Mouse (Mus musculus) thymus, adult 2 months (tissue): ENCODE measurements around the gene Tcirg1. TPM values are rescaled to one million over a fixed set of nuclear protein-coding genes. Genes with fewer than 3 reads are reported as not detected.

ENCODE experiments used
- DNase-seq: peaks from one replicate; pipeline ENCODE4 v3.0.0; 2021
- H3K27ac ChIP-seq: fragments of 200-500 bp; 2 replicates; pipeline ENCODE4 v1.5.1; 2012; ENCODE audit warnings: low read length, control low read depth; ENCODE audit not compliant: control insufficient read depth, insufficient read depth
- H3K27me3 ChIP-seq: fragments of 200-500 bp; 2 replicates; pipeline ENCODE4 v1.6.1; 2012; ENCODE audit warnings: mild to moderate bottlenecking, low read length, moderate library complexity, mixed read lengths; ENCODE audit not compliant: control insufficient read depth, insufficient read depth
- H3K36me3 ChIP-seq: fragments of 200-500 bp; 2 replicates; pipeline ENCODE4 v1.6.1; 2012; ENCODE audit warnings: mild to moderate bottlenecking, low read length, moderate library complexity; ENCODE audit not compliant: control insufficient read depth, insufficient read depth
- H3K4me1 ChIP-seq: fragments of 200-500 bp; replicated peaks from 2 replicates; pipeline ENCODE4 v1.6.1; 2012; ENCODE audit warnings: low read length; ENCODE audit not compliant: control insufficient read depth, insufficient read depth
- H3K4me3 ChIP-seq: fragments of 200-500 bp; 2 replicates; pipeline ENCODE4 v1.5.1; 2012; ENCODE audit warnings: mild to moderate bottlenecking, low read length, control low read depth, moderate library complexity; ENCODE audit not compliant: control insufficient read depth, insufficient read depth
- CTCF ChIP-seq: fragments of 200-500 bp; IDR thresholded peaks from 2 replicates; pipeline ENCODE4 v1.5.1; 2012; ENCODE audit warnings: mild to moderate bottlenecking, control low read depth, low read length, moderate library complexity, borderline replicate concordance; ENCODE audit not compliant: control insufficient read depth, poor library complexity, insufficient read depth; ENCODE audit errors: extremely low read depth
- POLR2A ChIP-seq: fragments of 200-500 bp; IDR thresholded peaks from 2 replicates; pipeline ENCODE4 v1.6.1; 2012; ENCODE audit warnings: mild to moderate bottlenecking, low read length, control low read depth, moderate library complexity; ENCODE audit not compliant: control insufficient read depth, poor library complexity, insufficient read depth; ENCODE audit errors: extremely low read depth
- WGBS: fragments of 180-500 bp; shearing (Covaris S2); methylation state at CpG from one replicate; pipeline ENCODE4 v1.1.7; 2018; 5-methylcytosine and 5-hydroxymethylcytosine counted together
- polyA plus RNA-seq: library from polyadenylated mRNA; depleted of rRNA; stranded (reverse); fragments of >200 nt; gene quantifications from 2 replicates; pipeline ENCODE4 v1.2.3, GENCODE M21; 2012

The Tcirg1 gene
- polyA plus RNA-seq, 1 experiment: 293 TPM

- peak; percentile 51 for DNase-seq
- Histone ChIP-seq H3K36me3 (no peaks in the 10 kb centered on the region), H3K4me1 (peaks cover 28% of the 10 kb centered on the region), H3K27ac (no peak overlapping the region; the same call in 1 of the 2 replicates), H3K4me3 (peak overlapping the region; percentile 66), H3K27me3 (no peaks in the 10 kb centered on the region)
- no peak for TF ChIP-seq POLR2A
- TF ChIP-seq CTCF: no peak
- WGBS: 1% methylated on average over 22 of the region's 22 CpGs
These were observed 29.2 kb upstream of the Tcirg1 start for GRCm38 (mm10) chr19:3935896-3936850.

GRCm38 (mm10) chr19:3935032-3935895, 28.3 kb upstream of the Tcirg1 start, which contains the start of gene Unc93b1:
Gene Unc93b1, plus strand, starts transcription at chr19:3935186.
- H3K36me3 ChIP-seq: no peaks in the 10 kb centered on the region
- 5% methylated on average over 42 of the region's 42 CpGs for WGBS
- peaks cover 37% of the 10 kb centered on the region for H3K4me1 ChIP-seq
- H3K4me3 ChIP-seq: peak within 1 kb of the TSS; percentile 66
- DNase-seq: no peak
- H3K27ac ChIP-seq: no peak within 1 kb of the TSS
- H3K27me3 ChIP-seq: no peaks in the 10 kb centered on the region
- TF ChIP-seq POLR2A (no peak), CTCF (no peak)

GRCm38 (mm10) chr19:3931716-3932115, 24.8 kb upstream of the Tcirg1 start:
- DNase-seq: no peak
- Histone ChIP-seq H3K4me3 (no peak overlapping the region), H3K27ac (0 out of 2 replicates have a peak overlapping the region, but pooled peaks have one; percentile 12), H3K27me3 (no peaks in the 10 kb centered on the region), H3K4me1 (peaks cover 45% of the 10 kb centered on the region), H3K36me3 (no peaks in the 10 kb centered on the region)
- 76% methylated on average over 9 of the region's 9 CpGs for WGBS
- TF ChIP-seq CTCF: 0 out of 2 replicates have a peak, but pooled peaks have one; percentile 17
- TF ChIP-seq POLR2A: no peak

GRCm38 (mm10) chr19:3930262-3931057, 23.5 kb upstream of the Tcirg1 start:
- Histone ChIP-seq H3K27ac (peak overlapping the region; percentile 49; the same call in 1 of the 2 replicates), H3K4me3 (peak overlapping the region; percentile 17), H3K27me3 (no peaks in the 10 kb centered on the region), H3K36me3 (no peaks in the 10 kb centered on the region), H3K4me1 (peaks cover 35% of the 10 kb centered on the region)
- WGBS: 21% methylated on average over 21 of the region's 21 CpGs
- DNase-seq: peak; percentile 48
- TF ChIP-seq CTCF: no peak
- TF ChIP-seq POLR2A: peak; percentile 42; the same call in 1 of the 2 replicates

GRCm38 (mm10) chr19:3929211-3929941, 22.4 kb upstream of the Tcirg1 start, which contains the start of gene Aldh3b1:
Gene Aldh3b1, minus strand, starts transcription at chr19:3929808.
- Histone ChIP-seq H3K4me1 (peaks cover 32% of the 10 kb centered on the region), H3K4me3 (peak within 1 kb of the TSS; percentile 14)
- TF ChIP-seq CTCF (no peak), POLR2A (no peak)

More at GRCm38 (mm10) chr19:3929211-3929941, 22.4 kb upstream of the Tcirg1 start, which contains the start of gene Aldh3b1:
- Histone ChIP-seq H3K27ac (peak within 1 kb of the TSS; percentile 7; the same call in 1 of the 2 replicates), H3K27me3 (no peaks in the 10 kb centered on the region), H3K36me3 (no peaks in the 10 kb centered on the region)
- WGBS: 16% methylated on average over 12 of the region's 12 CpGs
- no peak for DNase-seq
